Mouse (Mus musculus): ENCODE results near the gene Sapcd1.

- TF ChIP-seq CTCF (IDR thresholded peaks at IDR 0.05; ENCODE audit: control insufficient read depth, insufficient read depth, low read length): no peak
- no peak for TF ChIP-seq POLR2A (IDR thresholded peaks at IDR 0.05; ENCODE audit: borderline replicate concordance, control insufficient read depth, low read depth, low read length)
These were observed 7.3 kb downstream of the Sapcd1 start for GRCm38 (mm10) chr17:35020551-35020950.

All from bone marrow, adult 2 months (tissue).